8 mouse cellular contexts compared by ENCODE assay signal in genomic region chr11:22973599-22973998, GRCm38 (mm10). TPM values are rescaled to one million over a fixed set of nuclear protein-coding genes. Genes with fewer than 3 reads are reported as not detected.
DNase-seq lines count a peak whose midpoint lies in the region; ATAC-seq and TF ChIP-seq lines count a peak whose summit lies in the region.

No protein-coding gene starts in this region.

- no peak for DNase-seq in heart, postnatal 25 days (ENCODE audit: low spot score)
- DNase-seq in Muller cell, postnatal 12 days (ENCODE audit: inconsistent ontology term): peak; percentile 30
- DNase-seq in forebrain, postnatal 0 days: no peak
- DNase-seq in yolk sac, embryonic 10.5 days (ENCODE audit: low spot score): peak; percentile 28
- no peak for DNase-seq in cerebellum, adult 11 months

- intact Hi-C loops in heart, postnatal 25 days (cut with DNase I): loop anchor here (10.0 kb wide), 2 partner anchors 459 to 689 kb away; partner anchors contain the start of gene Tmem17

- peak overlapping the region; percentile 61 to 70 for H3K4me3 ChIP-seq in heart, embryonic 14.5 days (ENCODE audit: control insufficient read depth in 1 of 2, insufficient read depth in 1 of 2, low read depth in 1 of 2, low read length in 2 of 2)
- H3K4me3 ChIP-seq in forebrain, postnatal 0 days (ENCODE audit: low read depth, low read length): peak overlapping the region; percentile 56
- peak overlapping the region; percentile 72 for H3K4me3 ChIP-seq in liver, embryonic 16.5 days (ENCODE audit: low read depth, low read length)

- no peaks in the 10 kb centered on the region for H3K27me3 ChIP-seq in heart, embryonic 14.5 days (ENCODE audit: control insufficient read depth, insufficient read depth, low read length)
- no peaks in the 10 kb centered on the region for H3K27me3 ChIP-seq in forebrain, postnatal 0 days (ENCODE audit: insufficient read depth, low read length)
- H3K27me3 ChIP-seq in liver, embryonic 16.5 days (ENCODE audit: control insufficient read depth, insufficient read depth, low read depth, low read length): no peaks in the 10 kb centered on the region

- H3K27ac ChIP-seq in heart, embryonic 14.5 days (replicated peaks in 1 of 2; ENCODE audit: control insufficient read depth in 1 of 2, insufficient read depth in 1 of 2, low read depth in 2 of 2, low read length in 2 of 2): peak overlapping the region; percentile 49 to 73
- H3K27ac ChIP-seq in forebrain, postnatal 0 days (ENCODE audit: low read depth, low read length): peak overlapping the region; percentile 73
- peak overlapping the region; percentile 84 for H3K27ac ChIP-seq in liver, embryonic 16.5 days (ENCODE audit: low read length)

- H3K9me3 ChIP-seq in heart, embryonic 14.5 days (ENCODE audit: control insufficient read depth, low read length): peaks cover 24% of the 10 kb centered on the region
- 0 out of 2 replicates have a peak, but pooled peaks cover 3% of the 10 kb centered on the region for H3K9me3 ChIP-seq in forebrain, postnatal 0 days (ENCODE audit: low read length)
- no peaks in the 10 kb centered on the region; the same call in 1 of the 2 replicates for H3K9me3 ChIP-seq in liver, embryonic 16.5 days (replicated peaks; ENCODE audit: control insufficient read depth, low read length)

- no peak for TF ChIP-seq CTCF in forebrain, postnatal 0 days (IDR thresholded peaks at IDR 0.05; ENCODE audit: low read depth)

- H3K36me3 ChIP-seq in heart, embryonic 14.5 days (ENCODE audit: control insufficient read depth, insufficient read depth, low read length): peaks cover 33% of the 10 kb centered on the region
- H3K36me3 ChIP-seq in forebrain, postnatal 0 days (ENCODE audit: insufficient read depth): peaks cover 6% of the 10 kb centered on the region
- peaks cover 2% of the 10 kb centered on the region for H3K36me3 ChIP-seq in liver, embryonic 16.5 days (ENCODE audit: control insufficient read depth, insufficient read depth)

- 49% methylated on average over 14 of the region's 14 CpGs for WGBS in heart, embryonic 14.5 days
- 40% methylated on average over 14 of the region's 14 CpGs for WGBS in forebrain, postnatal 0 days
- WGBS in liver, embryonic 16.5 days (ENCODE audit: insufficient replicate concordance): 44% methylated on average over 14 of the region's 14 CpGs

- H3K4me2 ChIP-seq in heart, embryonic 14.5 days (ENCODE audit: low read length): peak overlapping the region; percentile 73
- peak overlapping the region; percentile 53 for H3K4me2 ChIP-seq in forebrain, postnatal 0 days (ENCODE audit: low read depth)
- peak overlapping the region; percentile 50 for H3K4me2 ChIP-seq in liver, embryonic 16.5 days (ENCODE audit: low read depth, low read length)

- ATAC-seq in heart, embryonic 14.5 days (ENCODE audit: insufficient number of reproducible peaks, insufficient read depth, low FRiP score, low read depth): no peak
- no peak for ATAC-seq in forebrain, postnatal 0 days
- ATAC-seq in liver, embryonic 16.5 days (ENCODE audit: low read depth): no peak
- no peak for ATAC-seq in monocyte, adult 5-6 weeks (replicated peaks; ENCODE audit: insufficient number of reproducible peaks, low FRiP score, low TSS enrichment, poor library complexity, severe bottlenecking)

- peak overlapping the region; percentile 73 for H3K9ac ChIP-seq in heart, embryonic 14.5 days (ENCODE audit: low read length)
- H3K9ac ChIP-seq in forebrain, postnatal 0 days: peak overlapping the region; percentile 53
- peak overlapping the region; percentile 55 for H3K9ac ChIP-seq in liver, embryonic 16.5 days (ENCODE audit: low read depth, low read length)

- peaks cover 2 to 14% of the 10 kb centered on the region in 2 experiments; a peak in 2 of 4 replicates for H3K4me1 ChIP-seq in heart, embryonic 14.5 days (ENCODE audit: control insufficient read depth in 2 of 2, insufficient read depth in 2 of 2, low read length in 2 of 2)
- peaks cover 7% of the 10 kb centered on the region; the same call in 1 of the 2 replicates for H3K4me1 ChIP-seq in forebrain, postnatal 0 days (ENCODE audit: insufficient read depth)
- peaks cover 6% of the 10 kb centered on the region for H3K4me1 ChIP-seq in liver, embryonic 16.5 days (ENCODE audit: control insufficient read depth, low read depth, low read length)

RNA-seq across cellular contexts. Expression of gene Zrsr1, which starts 1.8 kb away (rescaled TPM):
- 1.9 and 2.2 TPM in 2 replicates for polyA plus RNA-seq in heart, embryonic 14.5 days (2014; fragmentation: Nextera tagmentation; extraction: Ambion mirVana)
- total RNA-seq in heart, postnatal 25 days (2021): 10 to 100 TPM; 12.1 to 13.5 TPM
- total RNA-seq in forebrain, postnatal 0 days (2014; rRNA removed): 14.5 and 17.5 TPM in 2 replicates
- 4.8 and 6.4 TPM in 2 replicates for polyA plus RNA-seq in forebrain, postnatal 0 days (2015; fragmentation: Nextera tagmentation; extraction: Ambion mirVana)
- 3.1 and 3.8 TPM in 2 replicates for polyA plus RNA-seq in liver, embryonic 16.5 days (2015; fragmentation: Nextera tagmentation; extraction: Ambion mirVana)
- 18.8 to 34.8 TPM (median 27.8 TPM) in 3 replicates for total RNA-seq in monocyte, adult 5-6 weeks (2017)

RNA-seq across cellular contexts. Expression of gene Gm28048, which starts 8.3 kb away (rescaled TPM):
- polyA plus RNA-seq in heart, embryonic 14.5 days (2014; fragmentation: Nextera tagmentation; extraction: Ambion mirVana): 8.1 and 10.0 TPM in 2 replicates
- 1 to 10 TPM; 5.4 to 5.8 TPM for total RNA-seq in heart, postnatal 25 days (2021)
- total RNA-seq in forebrain, postnatal 0 days (2014; rRNA removed): 0.81 and 2.8 TPM in 2 replicates
- polyA plus RNA-seq in forebrain, postnatal 0 days (2015; fragmentation: Nextera tagmentation; extraction: Ambion mirVana): 1.3 and 4.2 TPM in 2 replicates
- 6.4 and 8.8 TPM in 2 replicates for polyA plus RNA-seq in liver, embryonic 16.5 days (2015; fragmentation: Nextera tagmentation; extraction: Ambion mirVana)
- 21.3 to 32.3 TPM (median 25.1 TPM) in 3 replicates for total RNA-seq in monocyte, adult 5-6 weeks (2017)

RNA-seq across cellular contexts. Expression of gene Commd1, which starts 8.6 kb away (rescaled TPM):
- polyA plus RNA-seq in heart, embryonic 14.5 days (2014; fragmentation: Nextera tagmentation; extraction: Ambion mirVana): 361 and 392 TPM in 2 replicates
- 100 to 1,000 TPM; 147 to 169 TPM for total RNA-seq in heart, postnatal 25 days (2021)
- 44.0 and 64.3 TPM in 2 replicates for total RNA-seq in forebrain, postnatal 0 days (2014; rRNA removed)
- polyA plus RNA-seq in forebrain, postnatal 0 days (2015; fragmentation: Nextera tagmentation; extraction: Ambion mirVana): 207 and 250 TPM in 2 replicates
- 165 and 171 TPM in 2 replicates for polyA plus RNA-seq in liver, embryonic 16.5 days (2015; fragmentation: Nextera tagmentation; extraction: Ambion mirVana)
- 42.8 to 84.2 TPM (median 45.9 TPM) in 3 replicates for total RNA-seq in monocyte, adult 5-6 weeks (2017)

RNA-seq across cellular contexts. Expression of gene Cct4, which starts 16.7 kb away (rescaled TPM):
- 214 and 223 TPM in 2 replicates for polyA plus RNA-seq in heart, embryonic 14.5 days (2014; fragmentation: Nextera tagmentation; extraction: Ambion mirVana)
- total RNA-seq in heart, postnatal 25 days (2021): 100 to 1,000 TPM; 114 to 121 TPM
- total RNA-seq in forebrain, postnatal 0 days (2014; rRNA removed): 236 and 265 TPM in 2 replicates
- polyA plus RNA-seq in forebrain, postnatal 0 days (2015; fragmentation: Nextera tagmentation; extraction: Ambion mirVana): 269 and 271 TPM in 2 replicates
- polyA plus RNA-seq in liver, embryonic 16.5 days (2015; fragmentation: Nextera tagmentation; extraction: Ambion mirVana): 103 and 111 TPM in 2 replicates
- 162 to 183 TPM (median 162 TPM) in 3 replicates for total RNA-seq in monocyte, adult 5-6 weeks (2017)

RNA-seq across cellular contexts. Expression of gene Fam161a, which starts 33.7 kb away (rescaled TPM):
- 2.0 and 2.8 TPM in 2 replicates for polyA plus RNA-seq in heart, embryonic 14.5 days (2014; fragmentation: Nextera tagmentation; extraction: Ambion mirVana)
- 1 to 10 TPM; 1.5 to 1.6 TPM for total RNA-seq in heart, postnatal 25 days (2021)
- 7.8 and 9.5 TPM in 2 replicates for total RNA-seq in forebrain, postnatal 0 days (2014; rRNA removed)
- polyA plus RNA-seq in forebrain, postnatal 0 days (2015; fragmentation: Nextera tagmentation; extraction: Ambion mirVana): 3.4 and 6.9 TPM in 2 replicates
- polyA plus RNA-seq in liver, embryonic 16.5 days (2015; fragmentation: Nextera tagmentation; extraction: Ambion mirVana): 0.81 and 1.4 TPM in 2 replicates
- 1.2 to 4.5 TPM (median 1.8 TPM) in 3 replicates for total RNA-seq in monocyte, adult 5-6 weeks (2017)

Comparison
In these comparisons a context has a peak if more than half of its experiments do, and no peak if none do; other contexts are left out.
1. DNase-seq: peak in Muller cell, postnatal 12 days (single experiment) and yolk sac, embryonic 10.5 days (single experiment); none in heart, postnatal 25 days (single experiment), forebrain, postnatal 0 days (single experiment) and cerebellum, adult 11 months (single experiment).
2. Peak in every context shown above with its lines, with median percentiles within 50 percentile points of each other: H3K27ac ChIP-seq, H3K4me2 ChIP-seq, H3K4me3 ChIP-seq and H3K9ac ChIP-seq.